18 mouse cellular contexts compared by ENCODE assay signal in genomic region chr5:66000567-66001125, GRCm38 (mm10). TPM values are rescaled to one million over a fixed set of nuclear protein-coding genes. Genes with fewer than 3 reads are reported as not detected.
DNase-seq lines count a peak whose midpoint lies in the region; ATAC-seq and TF ChIP-seq lines count a peak whose summit lies in the region.
"Had no signal": no experiment of that assay in that cellular context is flagged by ENCODE, and none has a peak within 500 bp of the region (broad histone marks: within the 10 kb centered on the region; RNA-seq: fewer than 3 reads in every experiment).

No protein-coding gene starts in this region.

- intact Hi-C loops in left cerebral cortex, postnatal 10 days (cut with DNase I), result no loop called here

- peak; percentile 82 for DNase-seq in kidney, postnatal 0 days (ENCODE audit: low spot score)
- DNase-seq in kidney, postnatal 25 days, result no peak
- DNase-seq in NIH3T3 (ENCODE audit: low read depth), result peak; percentile 42
- peak; percentile 33 for DNase-seq in induced T-regulatory cell, adult 2 months (ENCODE audit: low read depth)
- DNase-seq in left cerebral cortex, postnatal 10 days (ENCODE audit: extremely low spot score in 1 of 2, low spot score in 2 of 2), result no peak
- DNase-seq in Muller cell, postnatal 12 days (ENCODE audit: inconsistent ontology term), result no peak
- DNase-seq: adrenal gland, postnatal 25 days; cerebellum, postnatal 36 days; thymus, postnatal 25 days had no signal

- peak; percentile 64; the same call in 1 of the 2 replicates for ATAC-seq in kidney, postnatal 0 days (replicated peaks; ENCODE audit: low FRiP score, low read depth)
- ATAC-seq in stomach, embryonic 16.5 days (ENCODE audit: insufficient read depth, low FRiP score), result no peak
- ATAC-seq: forebrain, embryonic 13.5 days; liver, embryonic 12.5 days had no signal

- H3K9me3 ChIP-seq in kidney, postnatal 0 days (replicated peaks; ENCODE audit: low read length), result no peaks in the 10 kb centered on the region
- no peaks in the 10 kb centered on the region for H3K9me3 ChIP-seq in stomach, embryonic 16.5 days (replicated peaks; ENCODE audit: control insufficient read depth, low read length)
- H3K9me3 ChIP-seq: embryonic facial prominence, embryonic 15.5 days; forebrain, embryonic 13.5 days; heart, embryonic 10.5 days; hindbrain, embryonic 13.5 days; liver, embryonic 12.5 days; midbrain, embryonic 10.5 days had no signal

- no peaks in the 10 kb centered on the region for H3K36me3 ChIP-seq in kidney, postnatal 0 days (ENCODE audit: insufficient read depth, low read length)
- H3K36me3 ChIP-seq in stomach, embryonic 16.5 days (ENCODE audit: control insufficient read depth, insufficient read depth, low read length), result no peaks in the 10 kb centered on the region
- H3K36me3 ChIP-seq: embryonic facial prominence, embryonic 15.5 days; heart, embryonic 10.5 days; hindbrain, embryonic 13.5 days; liver, embryonic 12.5 days; midbrain, embryonic 10.5 days had no signal

- peaks cover 6% of the 10 kb centered on the region; the same call in 1 of the 2 replicates for H3K4me1 ChIP-seq in kidney, postnatal 0 days (replicated peaks; ENCODE audit: insufficient read depth, low read length)
- H3K4me1 ChIP-seq in stomach, embryonic 16.5 days (ENCODE audit: control insufficient read depth, insufficient read depth, low read length), result 0 out of 2 replicates have a peak, but pooled peaks cover 2% of the 10 kb centered on the region
- H3K4me1 ChIP-seq: forebrain, embryonic 13.5 days; hindbrain, embryonic 13.5 days had no signal

- H3K4me2 ChIP-seq in kidney, postnatal 0 days (ENCODE audit: low read length), result no peak overlapping the region
- no peak overlapping the region for H3K4me2 ChIP-seq in stomach, embryonic 16.5 days (ENCODE audit: low read depth, low read length)
- H3K4me2 ChIP-seq: embryonic facial prominence, embryonic 15.5 days; forebrain, embryonic 13.5 days; hindbrain, embryonic 13.5 days; liver, embryonic 12.5 days had no signal

- 12% methylated on average over 6 of the region's 6 CpGs for WGBS in kidney, postnatal 0 days
- WGBS in stomach, embryonic 16.5 days, result 38% methylated on average over 6 of the region's 6 CpGs

- no peak for TF ChIP-seq CTCF in kidney, postnatal 0 days (IDR thresholded peaks at IDR 0.05; ENCODE audit: low read depth)

- no peak overlapping the region for H3K4me3 ChIP-seq in kidney, postnatal 0 days (replicated peaks; ENCODE audit: low read depth, low read length)
- H3K4me3 ChIP-seq in stomach, embryonic 16.5 days (replicated peaks; ENCODE audit: low read length), result no peak overlapping the region
- H3K4me3 ChIP-seq: embryonic facial prominence, embryonic 15.5 days; forebrain, embryonic 13.5 days; heart, embryonic 10.5 days; hindbrain, embryonic 13.5 days; liver, embryonic 12.5 days; midbrain, embryonic 10.5 days had no signal

- H3K27ac ChIP-seq in kidney, postnatal 0 days, result peak overlapping the region; percentile 43
- H3K27ac ChIP-seq in stomach, embryonic 16.5 days (ENCODE audit: low read length), result peak overlapping the region; percentile 14; the same call in 1 of the 2 replicates
- H3K27ac ChIP-seq: embryonic facial prominence, embryonic 15.5 days; forebrain, embryonic 13.5 days; heart, embryonic 10.5 days; hindbrain, embryonic 13.5 days; liver, embryonic 12.5 days; midbrain, embryonic 10.5 days had no signal

- no peak overlapping the region for H3K9ac ChIP-seq in kidney, postnatal 0 days (ENCODE audit: low read depth, low read length)
- H3K9ac ChIP-seq in stomach, embryonic 16.5 days (ENCODE audit: low read length), result no peak overlapping the region
- H3K9ac ChIP-seq: embryonic facial prominence, embryonic 15.5 days; forebrain, embryonic 13.5 days; hindbrain, embryonic 13.5 days; liver, embryonic 12.5 days had no signal

- H3K27me3 ChIP-seq in kidney, postnatal 0 days (ENCODE audit: insufficient read depth, low read length), result no peaks in the 10 kb centered on the region
- H3K27me3 ChIP-seq in stomach, embryonic 16.5 days (ENCODE audit: control insufficient read depth, insufficient read depth, low read length), result no peaks in the 10 kb centered on the region
- H3K27me3 ChIP-seq: embryonic facial prominence, embryonic 15.5 days; forebrain, embryonic 13.5 days; hindbrain, embryonic 13.5 days; liver, embryonic 12.5 days had no signal

RNA-seq across cellular contexts. Expression of gene 9130230L23Rik, which starts 3.4 kb away (rescaled TPM):
- polyA plus RNA-seq in kidney, postnatal 0 days (2015; fragmentation: Nextera tagmentation; extraction: Ambion mirVana), result 0.33 and 0.47 TPM in 2 replicates
- polyA plus RNA-seq in stomach, embryonic 16.5 days (2015; fragmentation: Nextera tagmentation; extraction: Ambion mirVana), result 1.9 and 2.6 TPM in 2 replicates
- not detected for total RNA-seq in left cerebral cortex, postnatal 10 days (2021)
- total RNA-seq: gastrocnemius, adult 18-20 months; left cerebral cortex, adult 8-10 months had no signal
- polyA plus RNA-seq: forebrain, embryonic 13.5 days; midbrain, embryonic 10.5 days had no signal

Comparison
In these comparisons a context has a peak if more than half of its experiments do, and no peak if none do; other contexts are left out.
1. DNase-seq: peak in kidney, postnatal 0 days (single experiment), NIH3T3 (single experiment) and induced T-regulatory cell, adult 2 months (single experiment); none in kidney, postnatal 25 days (0 of 2), left cerebral cortex, postnatal 10 days (0 of 2) and Muller cell, postnatal 12 days (single experiment).